Mouse (Mus musculus) heart, postnatal 0 days (tissue): ENCODE measurements around the gene Mpig6b.

ENCODE experiments used
- CTCF ChIP-seq: IDR thresholded peaks from 2 replicates; pipeline ENCODE4 v1.5.1; 2016; ENCODE audit warnings: antibody characterized with exemption, control low read depth, low read depth
- EP300 ChIP-seq: IDR thresholded peaks from 2 replicates; pipeline ENCODE4 v1.6.1; 2016; ENCODE audit warnings: antibody characterized with exemption, low read depth

DNA sequence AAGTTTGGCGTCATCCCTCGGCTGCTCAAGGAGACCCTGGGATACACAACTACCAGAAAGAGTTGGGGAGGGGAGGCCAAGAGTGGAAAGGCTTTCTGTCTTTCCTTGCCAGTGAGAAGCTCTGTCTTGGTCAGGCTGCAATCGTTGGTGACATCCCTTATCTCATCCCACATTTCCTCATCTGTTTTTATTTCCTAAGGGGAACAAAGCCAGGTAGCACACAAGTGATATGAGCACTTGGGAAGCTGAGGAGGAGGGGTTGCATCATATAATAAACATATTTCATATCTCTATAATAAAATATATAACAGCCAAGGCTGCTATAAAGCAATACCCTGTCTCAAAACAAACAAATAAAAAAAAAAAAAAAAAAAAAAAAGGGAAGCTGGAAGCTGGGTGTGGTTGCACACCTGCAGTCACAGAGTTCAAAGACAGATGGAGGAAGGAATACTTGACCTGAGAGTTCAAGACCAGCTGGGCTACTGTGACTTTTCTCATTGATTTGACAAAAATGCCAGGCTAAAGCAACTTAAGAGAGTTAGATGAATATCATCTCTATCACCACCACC lies 18.0 kb upstream of the Mpig6b start:
- TF ChIP-seq CTCF: no peak
- TF ChIP-seq EP300: no peak
